Mouse (Mus musculus) lung, postnatal 0 days (tissue): Measurements from ENCODE around the gene Slc46a3. TPM values are rescaled to one million over a fixed set of nuclear protein-coding genes. Genes with fewer than 3 reads are reported as not detected.
A peak's percentile ranks its signal among the peaks of the same experiment; 100 is the strongest.

ENCODE experiments used
- ATAC-seq: fragments of 200-750 bp; cut with Nextera tagmentation; 2 replicates; pipeline ENCODE4 v1.8.0; 2017; ENCODE audit warnings: moderate library complexity
- DNase-seq: peaks from one replicate; pipeline ENCODE4 v3.0.0-alpha.2; 2016; ENCODE audit warnings: low spot score
- H3K27ac ChIP-seq: fragments of 300-500 bp; sonication (generic); 2 replicates; pipeline ENCODE4 v1.5.1; 2014; ENCODE audit warnings: antibody characterized with exemption, mild to moderate bottlenecking, low read length, mixed read lengths
- H3K27me3 ChIP-seq: fragments of 300-500 bp; sonication (generic); replicated peaks from 2 replicates; pipeline ENCODE4 v1.6.1; 2014; ENCODE audit warnings: low read length, mixed read lengths; ENCODE audit not compliant: insufficient read depth
- H3K36me3 ChIP-seq: fragments of 300-500 bp; sonication (generic); 2 replicates; pipeline ENCODE4 v1.6.1; 2014; ENCODE audit warnings: low read length, mixed read lengths; ENCODE audit not compliant: insufficient read depth
- H3K4me1 ChIP-seq: fragments of 300-500 bp; sonication (generic); 2 replicates; pipeline ENCODE4 v1.6.1; 2014; ENCODE audit warnings: antibody characterized with exemption, low read depth, low read length, mixed read lengths; ENCODE audit not compliant: insufficient read depth
- H3K4me2 ChIP-seq: fragments of 300-500 bp; sonication (generic); replicated peaks from 2 replicates; pipeline ENCODE4 v1.6.1; 2014; ENCODE audit warnings: low read depth, mild to moderate bottlenecking, low read length, moderate library complexity, mixed read lengths
- H3K4me3 ChIP-seq: fragments of 300-500 bp; sonication (generic); 2 replicates; pipeline ENCODE4 v1.5.1; 2014; ENCODE audit warnings: low read depth, low read length
- H3K9ac ChIP-seq: fragments of 300-500 bp; sonication (generic); replicated peaks from 2 replicates; pipeline ENCODE4 v1.6.1; 2014; ENCODE audit warnings: low read depth, mild to moderate bottlenecking
- H3K9me3 ChIP-seq: fragments of 300-500 bp; sonication (generic); 2 replicates; pipeline ENCODE4 v1.6.1; 2016; ENCODE audit warnings: low read length, mixed read lengths
- CTCF ChIP-seq: IDR thresholded peaks from 2 replicates; pipeline ENCODE4 v1.5.1; 2016; ENCODE audit warnings: antibody characterized with exemption, mild to moderate bottlenecking
- EP300 ChIP-seq: IDR thresholded peaks from 2 replicates; pipeline ENCODE4 v1.6.1; 2016; ENCODE audit warnings: antibody characterized with exemption, mild to moderate bottlenecking, control low read depth
- WGBS: fragments of 180-500 bp; shearing (Covaris S2); extraction: QIAGEN DNeasy Blood & Tissue Kit; methylation state at CpG from one replicate; pipeline ENCODE4 v1.1.7; 2014; 5-methylcytosine and 5-hydroxymethylcytosine counted together
- polyA plus RNA-seq: library from polyadenylated mRNA; unstranded; fragments of >200 nt; fragmentation: Nextera tagmentation; extraction: Ambion mirVana; gene quantifications from 2 replicates; pipeline ENCODE4 v1.2.1, GENCODE M21; 2015

Slc46a3 gene
- polyA plus RNA-seq, 1 experiment from 2014 or later = 9.4 TPM

GRCm38 (mm10) chr5:147834841-147835500 lies 59.6 kb downstream of the Slc46a3 start:
- no peak for TF ChIP-seq EP300
- no peak for TF ChIP-seq CTCF
- Histone ChIP-seq H3K9me3 (no peaks in the 10 kb centered on the region), H3K4me3 (no peak overlapping the region), H3K9ac (no peak overlapping the region), H3K4me2 (no peak overlapping the region), H3K36me3 (no peaks in the 10 kb centered on the region), H3K27ac (no peak overlapping the region), H3K27me3 (no peaks in the 10 kb centered on the region), H3K4me1 (peaks cover 3% of the 10 kb centered on the region; the same call in 1 of the 2 replicates)
- WGBS = 10% methylated on average over 17 of the region's 17 CpGs
- DNase-seq (no peak), ATAC-seq (no peak)

GRCm38 (mm10) chr5:147832842-147833241 lies 61.8 kb downstream of the Slc46a3 start:
- no peak overlapping the region for H3K4me2 ChIP-seq
- 7% methylated on average over 14 of the region's 14 CpGs for WGBS

GRCm38 (mm10) chr5:147828846-147829245 lies 65.8 kb downstream of the Slc46a3 start:
- TF ChIP-seq EP300 = no peak
- no peak for TF ChIP-seq CTCF
- peaks cover 6% of the 10 kb centered on the region for H3K4me1 ChIP-seq
- DNase-seq (no peak), ATAC-seq (no peak)
- H3K27ac ChIP-seq = no peak overlapping the region
- no peaks in the 10 kb centered on the region for H3K27me3 ChIP-seq
- no peaks in the 10 kb centered on the region for H3K36me3 ChIP-seq
- 76% methylated on average over 8 of the region's 8 CpGs for WGBS
- no peak overlapping the region for H3K9ac ChIP-seq
- H3K4me2 ChIP-seq = no peak overlapping the region
- H3K9me3 ChIP-seq = no peaks in the 10 kb centered on the region
- no peak overlapping the region for H3K4me3 ChIP-seq

More at GRCm38 (mm10) chr5:147832842-147833241, 61.8 kb downstream of the Slc46a3 start:
- H3K27ac ChIP-seq = no peak overlapping the region
- H3K36me3 ChIP-seq = no peaks in the 10 kb centered on the region
- H3K27me3 ChIP-seq = no peaks in the 10 kb centered on the region
- DNase-seq = peak; percentile 9
- H3K4me3 ChIP-seq = no peak overlapping the region
- no peak overlapping the region for H3K9ac ChIP-seq
- TF ChIP-seq EP300 (no peak), CTCF (no peak)
- no peaks in the 10 kb centered on the region for H3K9me3 ChIP-seq
- peaks cover 3% of the 10 kb centered on the region; the same call in 1 of the 2 replicates for H3K4me1 ChIP-seq
- peak; percentile 49; the same call in 1 of the 2 replicates for ATAC-seq

Other genes with a start within 250 kb of the Slc46a3 start
- gene Flt1, start 168.8 kb downstream of the Slc46a3 start, polyA plus RNA-seq = 18.1 and 19.5 TPM in 2 replicates
- gene Pomp, start 34.4 kb downstream of the Slc46a3 start, polyA plus RNA-seq = 393 and 397 TPM in 2 replicates
- 5.5 TPM in 2 replicates for gene Mtus2, start 62.5 kb upstream of the Slc46a3 start, polyA plus RNA-seq